20 mouse cellular contexts compared by ENCODE assay signal in genomic region chr11:62486949-62487348, GRCm38 (mm10). TPM values are rescaled to one million over a fixed set of nuclear protein-coding genes. Genes with fewer than 3 reads are reported as not detected.
DNase-seq lines count a peak whose midpoint lies in the region; ATAC-seq and TF ChIP-seq lines count a peak whose summit lies in the region.
"Had no signal": no experiment of that assay in that cellular context is flagged by ENCODE, and none has a peak within 500 bp of the region (broad histone marks: within the 10 kb centered on the region; RNA-seq: fewer than 3 reads in every experiment).

No protein-coding gene starts in this region.

- no peak for DNase-seq in liver, embryonic 11.5 days (ENCODE audit: low spot score)
- no peak for DNase-seq in liver, postnatal 0 days
- DNase-seq in yolk sac, embryonic 10.5 days (ENCODE audit: low spot score) = peak; percentile 47
- no peak for DNase-seq in left cerebral cortex, postnatal 10 days (ENCODE audit: extremely low spot score in 1 of 2, low spot score in 2 of 2)
- no peak for DNase-seq in lung, postnatal 0 days (ENCODE audit: low spot score)
- DNase-seq in cerebellum, adult 11 months = no peak
- DNase-seq in forebrain, embryonic 11.5 days (ENCODE audit: low spot score) = no peak
- DNase-seq: adrenal gland, postnatal 10 days; cerebellum, adult 11-12 months; cerebellum, postnatal 14 days; forebrain, postnatal 0 days; gastrocnemius, postnatal 14 days; heart, adult 2 months; heart, postnatal 14 days had no signal

- no peak overlapping the region for H3K4me2 ChIP-seq in intestine, embryonic 16.5 days (ENCODE audit: low read depth, low read length)
- no peak overlapping the region for H3K4me2 ChIP-seq in liver, embryonic 11.5 days
- H3K4me2 ChIP-seq in liver, postnatal 0 days (ENCODE audit: low read depth, low read length) = no peak overlapping the region
- no peak overlapping the region for H3K4me2 ChIP-seq in lung, postnatal 0 days (replicated peaks; ENCODE audit: low read depth, low read length)
- no peak overlapping the region for H3K4me2 ChIP-seq in forebrain, embryonic 11.5 days (ENCODE audit: low read depth, low read length, severe bottlenecking)
- H3K4me2 ChIP-seq: embryonic facial prominence, embryonic 12.5 days; forebrain, embryonic 13.5 days; heart, embryonic 11.5 days; heart, embryonic 15.5 days; hindbrain, embryonic 13.5 days had no signal

- TF ChIP-seq EP300 in liver, postnatal 0 days (IDR thresholded peaks at IDR 0.05; ENCODE audit: low read depth) = no peak
- TF ChIP-seq EP300 in lung, postnatal 0 days (IDR thresholded peaks at IDR 0.05) = no peak

- no peaks in the 10 kb centered on the region for H3K36me3 ChIP-seq in intestine, embryonic 16.5 days (ENCODE audit: control insufficient read depth, insufficient read depth, low read length)
- no peaks in the 10 kb centered on the region for H3K36me3 ChIP-seq in liver, embryonic 11.5 days (ENCODE audit: control insufficient read depth, insufficient read depth, low read length)
- no peaks in the 10 kb centered on the region for H3K36me3 ChIP-seq in liver, postnatal 0 days (replicated peaks; ENCODE audit: insufficient read depth, low read length)
- no peaks in the 10 kb centered on the region for H3K36me3 ChIP-seq in lung, postnatal 0 days (ENCODE audit: insufficient read depth, low read length)
- H3K36me3 ChIP-seq in forebrain, embryonic 11.5 days (ENCODE audit: control insufficient read depth, insufficient read depth, low read length) = no peaks in the 10 kb centered on the region
- H3K36me3 ChIP-seq: embryonic facial prominence, embryonic 12.5 days; heart, embryonic 15.5 days; hindbrain, embryonic 13.5 days had no signal

- TF ChIP-seq CTCF in liver, postnatal 0 days (IDR thresholded peaks at IDR 0.05; ENCODE audit: low read depth) = no peak
- TF ChIP-seq CTCF in lung, postnatal 0 days (IDR thresholded peaks at IDR 0.05) = no peak

- no peaks in the 10 kb centered on the region for H3K9me3 ChIP-seq in intestine, embryonic 16.5 days (ENCODE audit: control insufficient read depth, low read length)
- H3K9me3 ChIP-seq in liver, embryonic 11.5 days (ENCODE audit: control insufficient read depth, low read length) = no peaks in the 10 kb centered on the region
- H3K9me3 ChIP-seq in liver, postnatal 0 days (ENCODE audit: low read length) = no peaks in the 10 kb centered on the region
- no peaks in the 10 kb centered on the region for H3K9me3 ChIP-seq in lung, postnatal 0 days (ENCODE audit: low read length)
- H3K9me3 ChIP-seq in forebrain, embryonic 11.5 days (ENCODE audit: control insufficient read depth, low read length) = no peaks in the 10 kb centered on the region
- H3K9me3 ChIP-seq: embryonic facial prominence, embryonic 12.5 days; forebrain, embryonic 13.5 days; heart, embryonic 15.5 days; hindbrain, embryonic 13.5 days had no signal

- intact Hi-C loops in left cerebral cortex, postnatal 10 days (cut with DNase I) = no loop called here

- H3K27ac ChIP-seq in intestine, embryonic 16.5 days (ENCODE audit: low read length) = no peak overlapping the region
- H3K27ac ChIP-seq in liver, embryonic 11.5 days (ENCODE audit: low read depth, low read length) = no peak overlapping the region
- peak overlapping the region; percentile 5; the same call in 1 of the 2 replicates for H3K27ac ChIP-seq in liver, postnatal 0 days (ENCODE audit: low read depth)
- H3K27ac ChIP-seq in lung, postnatal 0 days (ENCODE audit: low read length) = no peak overlapping the region
- H3K27ac ChIP-seq in forebrain, embryonic 11.5 days (ENCODE audit: low read depth, low read length) = no peak overlapping the region
- H3K27ac ChIP-seq: embryonic facial prominence, embryonic 12.5 days; forebrain, embryonic 13.5 days; heart, adult 2 months; heart, embryonic 15.5 days; hindbrain, embryonic 13.5 days had no signal

- ATAC-seq in intestine, embryonic 16.5 days = peak; percentile 85
- peak; percentile 61 for ATAC-seq in liver, embryonic 11.5 days (replicated peaks; ENCODE audit: low FRiP score)
- no peak for ATAC-seq in liver, postnatal 0 days
- no peak for ATAC-seq in lung, postnatal 0 days
- ATAC-seq in forebrain, embryonic 11.5 days (replicated peaks; ENCODE audit: low FRiP score) = no peak
- ATAC-seq: forebrain, embryonic 13.5 days; forebrain, postnatal 0 days had no signal

- H3K4me1 ChIP-seq in intestine, embryonic 16.5 days (ENCODE audit: control insufficient read depth, insufficient read depth, low read length) = peaks cover 4% of the 10 kb centered on the region; the same call in 1 of the 2 replicates
- peaks cover 4% of the 10 kb centered on the region; the same call in 1 of the 2 replicates for H3K4me1 ChIP-seq in liver, embryonic 11.5 days (replicated peaks; ENCODE audit: control insufficient read depth, insufficient read depth, low read length)
- 0 out of 2 replicates have a peak, but pooled peaks cover 3% of the 10 kb centered on the region for H3K4me1 ChIP-seq in liver, postnatal 0 days (ENCODE audit: insufficient read depth)
- H3K4me1 ChIP-seq in lung, postnatal 0 days (ENCODE audit: insufficient read depth, low read depth, low read length) = no peaks in the 10 kb centered on the region
- H3K4me1 ChIP-seq in forebrain, embryonic 11.5 days (replicated peaks; ENCODE audit: control insufficient read depth, insufficient read depth, low read length) = no peaks in the 10 kb centered on the region
- H3K4me1 ChIP-seq: embryonic facial prominence, embryonic 12.5 days; forebrain, embryonic 13.5 days; heart, embryonic 15.5 days; hindbrain, embryonic 13.5 days had no signal

- H3K4me3 ChIP-seq in intestine, embryonic 16.5 days (ENCODE audit: low read length) = no peak overlapping the region
- H3K4me3 ChIP-seq in liver, embryonic 11.5 days (ENCODE audit: low read depth, low read length) = no peak overlapping the region
- no peak overlapping the region for H3K4me3 ChIP-seq in liver, postnatal 0 days (ENCODE audit: low read depth, low read length)
- no peak overlapping the region for H3K4me3 ChIP-seq in lung, postnatal 0 days (ENCODE audit: low read depth, low read length)
- no peak overlapping the region for H3K4me3 ChIP-seq in forebrain, embryonic 11.5 days (ENCODE audit: low read depth, low read length)
- H3K4me3 ChIP-seq: embryonic facial prominence, embryonic 12.5 days; forebrain, embryonic 13.5 days; heart, adult 2 months; heart, embryonic 15.5 days; hindbrain, embryonic 13.5 days had no signal

- H3K9ac ChIP-seq in intestine, embryonic 16.5 days (ENCODE audit: low read depth, low read length) = no peak overlapping the region
- no peak overlapping the region for H3K9ac ChIP-seq in liver, embryonic 11.5 days (ENCODE audit: low read depth, low read length)
- no peak overlapping the region for H3K9ac ChIP-seq in liver, postnatal 0 days (replicated peaks)
- no peak overlapping the region for H3K9ac ChIP-seq in lung, postnatal 0 days (replicated peaks; ENCODE audit: low read depth)
- H3K9ac ChIP-seq in forebrain, embryonic 11.5 days (ENCODE audit: low read length) = no peak overlapping the region
- H3K9ac ChIP-seq: embryonic facial prominence, embryonic 12.5 days; forebrain, embryonic 13.5 days; forebrain, postnatal 0 days; heart, embryonic 15.5 days; hindbrain, embryonic 13.5 days had no signal

- H3K27me3 ChIP-seq in intestine, embryonic 16.5 days (replicated peaks; ENCODE audit: control insufficient read depth, insufficient read depth, low read length) = no peaks in the 10 kb centered on the region
- H3K27me3 ChIP-seq in liver, embryonic 11.5 days (replicated peaks; ENCODE audit: control insufficient read depth, insufficient read depth, low read length) = no peaks in the 10 kb centered on the region
- H3K27me3 ChIP-seq in liver, postnatal 0 days (ENCODE audit: insufficient read depth, low read length) = no peaks in the 10 kb centered on the region
- no peaks in the 10 kb centered on the region for H3K27me3 ChIP-seq in lung, postnatal 0 days (replicated peaks; ENCODE audit: insufficient read depth, low read length)
- H3K27me3 ChIP-seq in forebrain, embryonic 11.5 days (ENCODE audit: control insufficient read depth, insufficient read depth, low read length) = no peaks in the 10 kb centered on the region
- H3K27me3 ChIP-seq: embryonic facial prominence, embryonic 12.5 days; forebrain, embryonic 13.5 days; heart, embryonic 15.5 days; hindbrain, embryonic 13.5 days had no signal

- 86% methylated on average over 1 of the region's 1 CpGs for WGBS in intestine, embryonic 16.5 days
- 87% methylated on average over 1 of the region's 1 CpGs for WGBS in liver, embryonic 11.5 days
- 68% methylated on average over 1 of the region's 1 CpGs for WGBS in liver, postnatal 0 days (ENCODE audit: insufficient replicate concordance)
- WGBS in lung, postnatal 0 days = 79% methylated on average over 1 of the region's 1 CpGs
- WGBS in forebrain, embryonic 11.5 days = 97% methylated on average over 1 of the region's 1 CpGs

RNA-seq across cellular contexts. Expression of gene Ncor1, which starts 28.6 kb away (rescaled TPM):
- polyA plus RNA-seq in intestine, embryonic 16.5 days (2015; fragmentation: Nextera tagmentation; extraction: Ambion mirVana) = 40.2 and 42.0 TPM in 2 replicates
- polyA plus RNA-seq in liver, embryonic 11.5 days (2014; fragmentation: Nextera tagmentation; extraction: Ambion mirVana) = 133 and 144 TPM in 2 replicates
- polyA plus RNA-seq in liver, postnatal 0 days (2015; fragmentation: Nextera tagmentation; extraction: Ambion mirVana) = 48.1 and 52.0 TPM in 2 replicates
- 100 to 1,000 TPM; 260 to 273 TPM for total RNA-seq in left cerebral cortex, postnatal 10 days (2021)
- polyA plus RNA-seq in lung, postnatal 0 days (2015; fragmentation: Nextera tagmentation; extraction: Ambion mirVana) = 103 and 128 TPM in 2 replicates
- polyA plus RNA-seq in forebrain, embryonic 11.5 days (2014; fragmentation: Nextera tagmentation; extraction: Ambion mirVana) = 206 and 224 TPM in 2 replicates

RNA-seq across cellular contexts. Expression of gene Pigl, which starts 28.7 kb away (rescaled TPM):
- polyA plus RNA-seq in intestine, embryonic 16.5 days (2015; fragmentation: Nextera tagmentation; extraction: Ambion mirVana) = 11.8 and 12.7 TPM in 2 replicates
- 15.3 and 15.7 TPM in 2 replicates for polyA plus RNA-seq in liver, embryonic 11.5 days (2014; fragmentation: Nextera tagmentation; extraction: Ambion mirVana)
- polyA plus RNA-seq in liver, postnatal 0 days (2015; fragmentation: Nextera tagmentation; extraction: Ambion mirVana) = 2.6 and 2.7 TPM in 2 replicates
- total RNA-seq in left cerebral cortex, postnatal 10 days (2021) = 1 to 10 TPM; 6.5 to 6.8 TPM
- 4.8 and 5.0 TPM in 2 replicates for polyA plus RNA-seq in lung, postnatal 0 days (2015; fragmentation: Nextera tagmentation; extraction: Ambion mirVana)
- 13.8 and 16.5 TPM in 2 replicates for polyA plus RNA-seq in forebrain, embryonic 11.5 days (2014; fragmentation: Nextera tagmentation; extraction: Ambion mirVana)

RNA-seq across cellular contexts. Expression of gene Cenpv, which starts 52.1 kb away (rescaled TPM):
- 6.8 and 17.9 TPM in 2 replicates for polyA plus RNA-seq in intestine, embryonic 16.5 days (2015; fragmentation: Nextera tagmentation; extraction: Ambion mirVana)
- 34.3 and 38.4 TPM in 2 replicates for polyA plus RNA-seq in liver, embryonic 11.5 days (2014; fragmentation: Nextera tagmentation; extraction: Ambion mirVana)
- polyA plus RNA-seq in liver, postnatal 0 days (2015; fragmentation: Nextera tagmentation; extraction: Ambion mirVana) = 9.8 and 14.0 TPM in 2 replicates
- total RNA-seq in left cerebral cortex, postnatal 10 days (2021) = 10 to 100 TPM; 38.0 to 42.0 TPM
- 5.4 and 6.4 TPM in 2 replicates for polyA plus RNA-seq in lung, postnatal 0 days (2015; fragmentation: Nextera tagmentation; extraction: Ambion mirVana)
- polyA plus RNA-seq in forebrain, embryonic 11.5 days (2014; fragmentation: Nextera tagmentation; extraction: Ambion mirVana) = 61.5 and 79.6 TPM in 2 replicates

Comparison
In these comparisons a context has a peak if more than half of its experiments do, and no peak if none do; other contexts are left out.
1. ATAC-seq: peak in intestine, embryonic 16.5 days (single experiment) and liver, embryonic 11.5 days (single experiment); none in liver, postnatal 0 days (single experiment), lung, postnatal 0 days (single experiment) and forebrain, embryonic 11.5 days (single experiment).